Mouse (Mus musculus) G1E (cell line): ENCODE results near the gene Ppard. TPM values are rescaled to one million over a fixed set of nuclear protein-coding genes. Genes with fewer than 3 reads are reported as not detected.

ENCODE experiments used
- ATAC-seq: 2 replicates; pipeline ENCODE4 v1.8.0; 2016; ENCODE audit warnings: mild to moderate bottlenecking; ENCODE audit not compliant: insufficient number of reproducible peaks, poor library complexity, low FRiP score, severe bottlenecking; ENCODE audit errors: extremely low read depth
- DNase-seq: peaks from one replicate; pipeline ENCODE4 v3.0.0; 2012; ENCODE audit warnings: low spot score
- H3K27me3 ChIP-seq: 2 replicates; pipeline ENCODE4 v1.6.1; 2012; ENCODE audit warnings: mild to moderate bottlenecking, low read length, inconsistent platforms; ENCODE audit not compliant: insufficient read depth
- H3K36me3 ChIP-seq: replicated peaks from 2 replicates; pipeline ENCODE3; 2012; ENCODE audit warnings: mild to moderate bottlenecking, inconsistent platforms
- H3K4me1 ChIP-seq: 2 replicates; pipeline ENCODE4 v1.6.1; 2012; ENCODE audit warnings: low read depth, low read length, inconsistent platforms, mixed read lengths; ENCODE audit not compliant: insufficient read depth
- H3K4me3 ChIP-seq: 2 replicates; pipeline ENCODE4 v1.5.1; 2012; ENCODE audit warnings: low read depth, mild to moderate bottlenecking, inconsistent platforms, low read length, moderate library complexity, mixed read lengths
- H3K9me3 ChIP-seq: replicated peaks from 2 replicates; pipeline ENCODE4 v1.6.1; 2012; ENCODE audit warnings: inconsistent platforms
- CTCF ChIP-seq: IDR thresholded peaks from 2 replicates; pipeline ENCODE4 v1.5.1; 2012; ENCODE audit warnings: low read depth, low read length, inconsistent platforms, mixed read lengths
- GATA1 ChIP-seq: IDR thresholded peaks from 2 replicates; pipeline ENCODE4 v1.6.1; 2012; ENCODE audit warnings: borderline replicate concordance, low read length, inconsistent platforms, mixed read lengths
- GATA2 ChIP-seq: IDR thresholded peaks from 2 replicates; pipeline ENCODE4 v1.6.1; 2012; ENCODE audit warnings: low read depth, low read length, inconsistent platforms, borderline replicate concordance
- POLR2AphosphoS5 ChIP-seq: IDR thresholded peaks from 2 replicates; pipeline ENCODE4 v1.6.1; 2012; ENCODE audit warnings: low read depth, low read length, inconsistent platforms; ENCODE audit not compliant: insufficient replicate concordance
- TAL1 ChIP-seq: conservative IDR thresholded peaks from 2 replicates; pipeline ENCODE4 v1.6.1; 2012; ENCODE audit warnings: low read depth, low read length, inconsistent platforms, mixed read lengths
- polyA plus RNA-seq: library from polyadenylated mRNA; stranded (reverse); fragments of >175 nt; gene quantifications from 2 replicates; pipeline ENCODE4 v1.2.3, GENCODE M21; 2012
- total RNA-seq, 2 experiments: library from RNA; stranded (forward) in 1 of 2; stranded (reverse) in 1 of 2; fragments of 200-1000 nt in 1 of 2; fragments of >200 nt in 1 of 2; fragmentation: Nextera tagmentation in 1 of 2; gene quantifications; 2 replicates each; pipeline ENCODE4 v1.2.3; 2014 to 2017

Gene Ppard
- total and polyA plus RNA-seq, 3 experiments, result 3.0 to 19.1 (median 17.8) TPM

DNA sequence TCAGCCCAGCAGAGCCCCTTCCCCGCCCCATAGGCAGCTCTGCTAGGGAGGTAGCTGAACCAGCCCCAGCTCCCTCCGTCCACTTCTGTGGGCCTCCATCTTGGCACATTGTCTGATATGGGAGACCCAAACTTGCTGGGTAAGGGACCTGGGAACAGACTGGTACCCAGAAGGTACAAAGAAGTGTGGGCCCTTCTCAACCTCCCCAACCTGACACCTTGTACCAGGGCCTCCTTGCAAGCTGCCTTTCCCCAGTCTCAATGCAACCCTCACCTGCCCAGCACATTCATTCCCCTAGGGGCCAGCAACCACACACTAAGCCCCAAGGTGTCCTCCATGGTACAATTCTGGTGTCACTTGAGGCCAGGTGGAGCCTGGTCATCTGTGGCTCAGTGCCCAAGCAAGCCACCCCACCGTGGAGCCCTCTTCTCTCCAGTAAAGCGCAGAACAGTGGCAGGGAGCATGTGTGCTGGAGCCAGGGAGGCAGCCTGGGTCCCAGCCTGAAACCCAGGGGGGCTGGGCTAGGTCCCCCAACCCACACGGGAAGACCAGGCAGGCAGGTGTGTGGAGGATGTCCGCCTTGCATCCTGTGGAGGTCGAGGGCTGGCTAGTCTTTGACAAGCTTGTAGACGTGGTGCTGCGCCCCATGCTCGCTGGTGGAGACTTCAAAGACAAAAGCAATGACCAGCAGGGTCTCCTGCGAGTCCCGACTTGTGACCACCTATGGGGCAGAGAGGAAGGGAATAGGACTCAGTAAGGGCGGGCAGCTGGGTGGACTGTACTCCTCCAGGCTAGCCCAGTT, 99.8 kb downstream of the Ppard start:
- peaks cover 77% of the 10 kb centered on the region for H3K36me3 ChIP-seq
- no peak for DNase-seq
- no peaks in the 10 kb centered on the region for H3K9me3 ChIP-seq
- TF ChIP-seq POLR2AphosphoS5 (peak; percentile 94), CTCF (no peak)
- peaks cover 20% of the 10 kb centered on the region; the same call in 1 of the 2 replicates for H3K27me3 ChIP-seq
- ATAC-seq, result no peak
- peak overlapping the region; percentile 57; the same call in 1 of the 2 replicates for H3K4me3 ChIP-seq
- peaks cover 64% of the 10 kb centered on the region for H3K4me1 ChIP-seq

DNA sequence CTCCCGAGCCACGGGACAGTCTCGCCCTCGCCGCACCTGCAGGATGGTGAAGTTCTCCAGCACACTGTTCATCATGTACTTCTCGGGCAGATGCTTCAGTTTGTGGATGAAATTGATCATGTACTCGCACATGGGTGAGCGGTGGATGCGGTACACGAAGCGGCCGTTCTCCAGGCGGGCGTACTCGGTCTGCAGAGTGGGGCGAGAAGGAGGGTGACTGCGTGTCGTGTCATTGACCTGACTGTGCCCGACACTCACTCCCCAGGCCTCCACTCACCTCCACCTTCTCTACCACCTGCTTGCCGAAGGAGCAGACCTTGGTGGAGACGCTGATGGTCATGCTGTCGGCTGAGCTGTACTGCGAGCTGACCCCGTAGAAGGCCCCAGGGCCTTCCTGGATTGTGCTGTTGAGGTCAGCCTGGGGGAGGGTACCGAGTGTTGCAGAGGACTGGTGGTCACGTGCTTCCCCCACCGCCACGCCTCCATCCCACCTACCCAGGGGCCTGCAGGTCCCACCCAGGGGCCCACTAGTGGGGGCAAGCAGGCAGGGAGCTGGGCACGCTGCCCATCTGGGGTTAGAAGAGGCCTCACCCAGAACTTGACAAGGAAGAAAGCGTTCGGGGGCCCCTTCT, 100.5 kb downstream of the Ppard start:
- H3K9me3 ChIP-seq, result no peaks in the 10 kb centered on the region
- H3K4me3 ChIP-seq, result peak overlapping the region; percentile 57; the same call in 1 of the 2 replicates
- H3K27me3 ChIP-seq, result peaks cover 20% of the 10 kb centered on the region; the same call in 1 of the 2 replicates
- ATAC-seq (no peak), DNase-seq (no peak)
- TF ChIP-seq TAL1 (no peak), POLR2AphosphoS5 (peak; percentile 87), GATA2 (no peak)
- H3K4me1 ChIP-seq, result peaks cover 64% of the 10 kb centered on the region
- H3K36me3 ChIP-seq, result peaks cover 72% of the 10 kb centered on the region

DNA sequence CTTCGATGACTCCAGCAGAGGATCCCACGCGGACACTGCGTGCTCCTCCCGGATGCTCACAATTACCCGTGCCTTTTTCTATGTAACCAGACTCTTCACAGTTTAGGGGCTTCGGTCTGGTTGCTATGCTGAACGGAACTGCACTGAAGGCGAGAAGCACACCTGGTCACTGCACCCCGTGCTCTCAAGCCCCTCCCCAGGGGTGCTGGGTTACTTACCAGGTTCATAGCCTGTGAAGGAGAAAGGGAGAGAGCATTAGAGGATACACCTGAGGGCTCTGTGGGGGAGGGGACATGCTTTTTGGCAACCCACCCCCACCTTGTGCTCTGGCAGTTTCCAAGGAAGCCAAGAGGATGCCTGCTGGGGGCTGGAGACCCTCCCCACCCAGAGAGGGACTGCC, 102.8 kb downstream of the Ppard start:
- H3K4me1 ChIP-seq, result peaks cover 76% of the 10 kb centered on the region
- no peak overlapping the region for H3K4me3 ChIP-seq
- DNase-seq (no peak), ATAC-seq (no peak)
- peaks cover 61% of the 10 kb centered on the region for H3K36me3 ChIP-seq
- TF ChIP-seq CTCF (no peak), POLR2AphosphoS5 (no peak), GATA2 (no peak), GATA1 (no peak), TAL1 (no peak)
- peaks cover 20% of the 10 kb centered on the region; the same call in 1 of the 2 replicates for H3K27me3 ChIP-seq
- H3K9me3 ChIP-seq, result peaks cover 5% of the 10 kb centered on the region

DNA sequence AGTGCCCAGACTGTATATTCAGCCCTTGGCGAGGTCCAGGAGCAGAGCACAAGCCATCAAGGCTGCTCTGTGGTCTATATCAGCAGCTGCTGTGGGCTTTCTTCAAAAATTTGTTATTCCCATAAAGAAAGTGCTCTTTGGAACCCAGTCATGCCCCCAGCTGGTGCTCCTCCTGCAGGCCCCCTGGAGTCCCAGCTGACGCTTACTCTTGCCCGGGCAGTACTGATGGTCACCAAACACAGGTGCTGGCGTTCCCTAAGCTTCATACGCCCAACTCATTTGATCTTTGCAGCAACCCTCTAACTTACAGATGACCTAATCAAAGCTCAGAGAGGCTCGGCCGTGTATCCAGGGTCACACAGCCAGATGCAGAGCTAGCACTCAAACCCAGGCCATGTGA, 105.0 kb downstream of the Ppard start:
- peaks cover 74% of the 10 kb centered on the region for H3K4me1 ChIP-seq
- no peak for ATAC-seq
- no peak for TF ChIP-seq GATA2
- no peak for TF ChIP-seq GATA1
- no peak for TF ChIP-seq TAL1
- TF ChIP-seq CTCF, result no peak
- no peak for TF ChIP-seq POLR2AphosphoS5
- no peak overlapping the region for H3K4me3 ChIP-seq
- H3K27me3 ChIP-seq, result peaks cover 29% of the 10 kb centered on the region; the same call in 1 of the 2 replicates
- H3K36me3 ChIP-seq, result peaks cover 40% of the 10 kb centered on the region
- H3K9me3 ChIP-seq, result peaks cover 5% of the 10 kb centered on the region
- DNase-seq, result no peak

DNA sequence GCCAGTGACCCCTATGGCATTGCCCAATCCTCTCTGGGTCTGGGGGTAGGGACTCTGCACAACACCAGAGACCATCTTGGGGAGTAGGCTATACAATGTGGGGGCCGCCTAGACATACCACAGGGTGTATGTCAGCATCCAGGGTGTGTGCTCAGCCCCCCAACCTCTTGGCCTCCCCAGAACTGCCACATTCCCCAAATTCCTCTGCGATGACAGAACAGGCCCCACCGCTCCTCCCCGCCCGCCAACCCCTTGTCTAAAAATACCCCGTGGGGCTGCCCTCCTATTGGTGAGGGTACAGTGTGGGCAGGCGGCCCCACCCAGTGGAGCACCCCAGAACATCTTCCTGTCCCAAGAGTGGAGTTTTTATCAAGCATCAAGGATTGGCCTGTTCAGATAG, 108.1 kb downstream of the Ppard start:
- no peak for ATAC-seq
- Histone ChIP-seq H3K36me3 (peaks cover 20% of the 10 kb centered on the region), H3K4me1 (peaks cover 61% of the 10 kb centered on the region), H3K4me3 (peak overlapping the region; percentile 58; the same call in 1 of the 2 replicates), H3K27me3 (peaks cover 38% of the 10 kb centered on the region), H3K9me3 (peaks cover 5% of the 10 kb centered on the region)
- TF ChIP-seq POLR2AphosphoS5, result no peak
- no peak for TF ChIP-seq CTCF
- TF ChIP-seq GATA2, result no peak
- TF ChIP-seq GATA1, result no peak
- TF ChIP-seq TAL1, result no peak
- no peak for DNase-seq

DNA sequence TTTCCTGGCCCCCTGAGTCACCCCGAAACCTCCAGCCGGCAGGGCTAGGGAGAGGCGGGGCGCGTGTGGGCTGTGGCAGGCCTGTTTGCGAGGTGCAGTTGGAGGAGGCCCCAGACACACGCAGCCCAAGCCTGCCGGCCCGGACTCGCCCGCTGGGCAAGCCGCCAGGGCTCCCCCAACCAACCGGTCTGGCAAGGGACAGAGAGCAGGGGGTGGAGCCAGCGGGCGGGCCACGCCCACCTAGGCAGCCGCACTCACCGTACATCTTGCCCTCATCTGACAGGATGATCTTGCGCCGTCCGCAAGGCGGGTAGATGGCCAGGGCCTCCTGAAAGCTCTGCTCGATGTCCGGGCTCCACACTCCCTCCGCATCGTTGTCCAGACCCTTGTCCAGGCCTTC, 108.6 kb downstream of the Ppard start:
- ATAC-seq (no peak), DNase-seq (peak; percentile 86)
- peaks cover 61% of the 10 kb centered on the region for H3K4me1 ChIP-seq
- no peak for TF ChIP-seq GATA2
- TF ChIP-seq POLR2AphosphoS5, result no peak
- TF ChIP-seq CTCF, result no peak
- TF ChIP-seq TAL1, result no peak
- no peak for TF ChIP-seq GATA1
- peak overlapping the region; percentile 58; the same call in 1 of the 2 replicates for H3K4me3 ChIP-seq
- H3K36me3 ChIP-seq, result peaks cover 17% of the 10 kb centered on the region
- peaks cover 41% of the 10 kb centered on the region for H3K27me3 ChIP-seq
- H3K9me3 ChIP-seq, result peaks cover 5% of the 10 kb centered on the region
